Mouse (Mus musculus): ENCODE results near the gene Dock1. TPM values are rescaled to one million over a fixed set of nuclear protein-coding genes. Genes with fewer than 3 reads are reported as not detected.
A peak's percentile ranks its signal among the peaks of the same experiment; 100 is the strongest.

Dock1 gene
- polyA plus RNA-seq, 1 experiment from 2014 or later, result 29.0 TPM

- H3K4me1 ChIP-seq, result peaks cover 13% of the 10 kb centered on the region
- no peak within 1 kb of the TSS for H3K27ac ChIP-seq
- peak within 1 kb of the TSS; percentile 95 for H3K4me2 ChIP-seq
- peak within 1 kb of the TSS; percentile 29 for H3K9ac ChIP-seq
- peak within 1 kb of the TSS; percentile 48 for H3K4me3 ChIP-seq (replicated peaks)
- WGBS, result 1% methylated on average over 40 of the region's 71 CpGs
- no peaks in the 10 kb centered on the region for H3K36me3 ChIP-seq
- H3K9me3 ChIP-seq, result no peaks in the 10 kb centered on the region
- peak; percentile 64 for ATAC-seq (ENCODE audit: insufficient read depth, low FRiP score, low read depth)
- peaks cover 11% of the 10 kb centered on the region; the same call in 1 of the 2 replicates for H3K27me3 ChIP-seq (replicated peaks)
These were observed 267.6 kb downstream of the Dock1 start, which contains the start of gene Fam196a for GRCm38 (mm10) chr7:134937927-134938609. Gene Fam196a, minus strand, starts transcription at chr7:134938430.

- H3K27me3 ChIP-seq (replicated peaks), result peaks cover 5% of the 10 kb centered on the region; the same call in 1 of the 2 replicates
- no peak for ATAC-seq (ENCODE audit: insufficient read depth, low FRiP score, low read depth)
- no peak overlapping the region for H3K4me3 ChIP-seq (replicated peaks)
- no peak overlapping the region for H3K9ac ChIP-seq
- 93% methylated on average over 6 of the region's 6 CpGs for WGBS
- H3K36me3 ChIP-seq, result no peaks in the 10 kb centered on the region
- no peaks in the 10 kb centered on the region for H3K9me3 ChIP-seq
- peaks cover 13% of the 10 kb centered on the region for H3K4me1 ChIP-seq
- H3K27ac ChIP-seq, result no peak overlapping the region
- H3K4me2 ChIP-seq, result no peak overlapping the region
These were observed 271.4 kb downstream of the Dock1 start for GRCm38 (mm10) chr7:134941891-134942290.

- Histone ChIP-seq H3K27ac (no peak overlapping the region), H3K36me3 (no peaks in the 10 kb centered on the region), H3K4me2 (no peak overlapping the region), H3K27me3 (replicated peaks) (no peaks in the 10 kb centered on the region), H3K9ac (no peak overlapping the region), H3K4me1 (peaks cover 6% of the 10 kb centered on the region; the same call in 1 of the 2 replicates), H3K9me3 (no peaks in the 10 kb centered on the region), H3K4me3 (replicated peaks) (no peak overlapping the region)
- ATAC-seq (ENCODE audit: insufficient read depth, low FRiP score, low read depth), result no peak
- 81% methylated on average over 6 of the region's 6 CpGs for WGBS
These were observed 272.6 kb downstream of the Dock1 start for GRCm38 (mm10) chr7:134943063-134943462.

GRCm38 (mm10) chr7:134943701-134944100 is 273.2 kb downstream of the Dock1 start:
- H3K4me1 ChIP-seq, result 0 out of 2 replicates have a peak, but pooled peaks cover 3% of the 10 kb centered on the region
- 76% methylated on average over 7 of the region's 7 CpGs for WGBS
- ATAC-seq (ENCODE audit: insufficient read depth, low FRiP score, low read depth), result no peak
- H3K4me3 ChIP-seq (replicated peaks), result no peak overlapping the region
- H3K9me3 ChIP-seq, result no peaks in the 10 kb centered on the region
- no peak overlapping the region for H3K4me2 ChIP-seq
- H3K27ac ChIP-seq, result no peak overlapping the region
- H3K36me3 ChIP-seq, result no peaks in the 10 kb centered on the region
- no peaks in the 10 kb centered on the region for H3K27me3 ChIP-seq (replicated peaks)
- no peak overlapping the region for H3K9ac ChIP-seq

- Histone ChIP-seq H3K9ac (no peak overlapping the region), H3K9me3 (no peaks in the 10 kb centered on the region), H3K4me2 (no peak overlapping the region), H3K36me3 (no peaks in the 10 kb centered on the region), H3K4me3 (replicated peaks) (no peak overlapping the region), H3K27me3 (replicated peaks) (no peaks in the 10 kb centered on the region), H3K27ac (no peak overlapping the region), H3K4me1 (no peaks in the 10 kb centered on the region)
- ATAC-seq (ENCODE audit: insufficient read depth, low FRiP score, low read depth), result no peak
- 85% methylated on average over 7 of the region's 7 CpGs for WGBS
These were observed 275.7 kb downstream of the Dock1 start for GRCm38 (mm10) chr7:134945925-134946716.

GRCm38 (mm10) chr7:134959086-134959485 is 288.6 kb downstream of the Dock1 start:
- 88% methylated on average over 6 of the region's 6 CpGs for WGBS

GRCm38 (mm10) chr7:134960871-134961270 is 290.4 kb downstream of the Dock1 start:
- H3K9ac ChIP-seq, result no peak overlapping the region
- 59% methylated on average over 4 of the region's 4 CpGs for WGBS
- H3K4me1 ChIP-seq, result no peaks in the 10 kb centered on the region
- H3K4me3 ChIP-seq (replicated peaks), result no peak overlapping the region
- H3K27me3 ChIP-seq (replicated peaks), result no peaks in the 10 kb centered on the region
- no peaks in the 10 kb centered on the region for H3K36me3 ChIP-seq
- H3K27ac ChIP-seq, result no peak overlapping the region
- no peak for ATAC-seq (ENCODE audit: insufficient read depth, low FRiP score, low read depth)
- H3K4me2 ChIP-seq, result no peak overlapping the region
- no peaks in the 10 kb centered on the region for H3K9me3 ChIP-seq

More at GRCm38 (mm10) chr7:134959086-134959485, 288.6 kb downstream of the Dock1 start:
- Histone ChIP-seq H3K27me3 (replicated peaks) (no peaks in the 10 kb centered on the region), H3K36me3 (no peaks in the 10 kb centered on the region), H3K4me2 (no peak overlapping the region), H3K4me3 (replicated peaks) (no peak overlapping the region), H3K27ac (no peak overlapping the region), H3K9ac (no peak overlapping the region), H3K4me1 (no peaks in the 10 kb centered on the region), H3K9me3 (no peaks in the 10 kb centered on the region)
- no peak for ATAC-seq (ENCODE audit: insufficient read depth, low FRiP score, low read depth)

- no peak overlapping the region for H3K4me3 ChIP-seq (replicated peaks)
- 60% methylated on average over 2 of the region's 2 CpGs for WGBS
These were observed 291.2 kb downstream of the Dock1 start for GRCm38 (mm10) chr7:134961608-134962007.

GRCm38 (mm10) chr7:134990244-134990643 is 319.8 kb downstream of the Dock1 start:
- Histone ChIP-seq H3K36me3 (no peaks in the 10 kb centered on the region), H3K4me1 (no peaks in the 10 kb centered on the region), H3K27me3 (replicated peaks) (no peaks in the 10 kb centered on the region), H3K4me3 (replicated peaks) (no peak overlapping the region), H3K9ac (no peak overlapping the region), H3K9me3 (no peaks in the 10 kb centered on the region), H3K27ac (no peak overlapping the region), H3K4me2 (no peak overlapping the region)
- WGBS, result 91% methylated on average over 3 of the region's 3 CpGs
- no peak for ATAC-seq (ENCODE audit: insufficient read depth, low FRiP score, low read depth)

More at GRCm38 (mm10) chr7:134961608-134962007, 291.2 kb downstream of the Dock1 start:
- H3K9me3 ChIP-seq, result no peaks in the 10 kb centered on the region
- H3K36me3 ChIP-seq, result no peaks in the 10 kb centered on the region
- no peak for ATAC-seq (ENCODE audit: insufficient read depth, low FRiP score, low read depth)
- no peak overlapping the region for H3K27ac ChIP-seq
- no peaks in the 10 kb centered on the region for H3K27me3 ChIP-seq (replicated peaks)
- no peak overlapping the region for H3K4me2 ChIP-seq
- H3K4me1 ChIP-seq, result no peaks in the 10 kb centered on the region
- no peak overlapping the region for H3K9ac ChIP-seq

- Histone ChIP-seq H3K4me1 (no peaks in the 10 kb centered on the region), H3K4me2 (no peak overlapping the region), H3K36me3 (no peaks in the 10 kb centered on the region), H3K27me3 (replicated peaks) (no peaks in the 10 kb centered on the region), H3K27ac (no peak overlapping the region), H3K9me3 (no peaks in the 10 kb centered on the region), H3K9ac (no peak overlapping the region), H3K4me3 (replicated peaks) (no peak overlapping the region)
- no peak for ATAC-seq (ENCODE audit: insufficient read depth, low FRiP score, low read depth)
- WGBS, result 92% methylated on average over 2 of the region's 2 CpGs
These were observed 320.5 kb downstream of the Dock1 start for GRCm38 (mm10) chr7:134990911-134991310.

- no peaks in the 10 kb centered on the region for H3K27me3 ChIP-seq (replicated peaks)
- no peaks in the 10 kb centered on the region for H3K9me3 ChIP-seq
- H3K27ac ChIP-seq, result no peak overlapping the region
- H3K4me1 ChIP-seq, result no peaks in the 10 kb centered on the region
- WGBS, result 88% methylated on average over 5 of the region's 5 CpGs
- H3K4me3 ChIP-seq (replicated peaks), result no peak overlapping the region
- ATAC-seq (ENCODE audit: insufficient read depth, low FRiP score, low read depth), result no peak
- peaks cover 4% of the 10 kb centered on the region; the same call in 1 of the 2 replicates for H3K36me3 ChIP-seq
- no peak overlapping the region for H3K4me2 ChIP-seq
- no peak overlapping the region for H3K9ac ChIP-seq
These were observed 324.5 kb downstream of the Dock1 start for GRCm38 (mm10) chr7:134994983-134995382.

GRCm38 (mm10) chr7:135002216-135002615 is 331.8 kb downstream of the Dock1 start:
- H3K9ac ChIP-seq, result no peak overlapping the region
- H3K9me3 ChIP-seq, result no peaks in the 10 kb centered on the region
- no peak overlapping the region for H3K27ac ChIP-seq
- ATAC-seq (ENCODE audit: insufficient read depth, low FRiP score, low read depth), result no peak
- no peak overlapping the region for H3K4me3 ChIP-seq (replicated peaks)
- H3K36me3 ChIP-seq, result peaks cover 4% of the 10 kb centered on the region; the same call in 1 of the 2 replicates
- no peaks in the 10 kb centered on the region for H3K27me3 ChIP-seq (replicated peaks)
- H3K4me2 ChIP-seq, result no peak overlapping the region
- no peaks in the 10 kb centered on the region for H3K4me1 ChIP-seq
- WGBS, result 85% methylated on average over 1 of the region's 1 CpGs

Measured in stomach, embryonic 15.5 days (tissue).